Mouse (Mus musculus): ENCODE results near the gene Cln3.

GRCm38 (mm10) chr7:126523316-126523715 lies 62.3 kb downstream of the Cln3 start:
- TF ChIP-seq CTCF (IDR thresholded peaks at IDR 0.05; ENCODE audit: low read depth): no peak
- TF ChIP-seq EP300 (IDR thresholded peaks at IDR 0.05; ENCODE audit: low read depth): no peak

All from liver, postnatal 0 days (tissue).